Mouse (Mus musculus) retina, postnatal 7 days (tissue): ENCODE measurements around the gene D430041D05Rik.

Source experiments
- DNase-seq: peaks from one replicate; pipeline ENCODE4 v3.0.0-alpha.2; 2012; ENCODE audit warnings: low read depth, low spot score

Gene D430041D05Rik

GRCm38 (mm10) chr2:104351415-104352203, 59.2 kb downstream of the D430041D05Rik start:
- no peak for DNase-seq

DNA sequence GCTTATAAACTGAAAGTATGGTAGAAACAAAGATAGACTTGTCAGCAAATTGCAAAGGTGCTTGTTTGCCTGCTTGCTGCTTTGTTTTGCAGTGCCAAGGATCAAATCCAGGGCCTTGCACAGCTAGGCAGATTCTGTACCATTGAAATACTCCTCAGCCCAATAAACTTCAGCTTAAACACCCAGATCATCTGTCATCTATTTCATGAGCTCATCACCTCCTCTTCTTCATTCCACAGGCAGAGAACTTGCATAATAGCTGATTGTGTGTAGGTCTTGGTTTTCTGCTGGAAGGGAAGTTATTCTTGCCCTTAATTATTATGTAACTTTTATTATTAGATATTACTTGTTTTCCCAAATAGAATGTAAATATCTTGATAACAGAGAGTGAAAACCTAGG, 73.2 kb downstream of the D430041D05Rik start:
- DNase-seq, result no peak

- DNase-seq, result no peak
Measured at GRCm38 (mm10) chr2:104335824-104336223, 75.0 kb downstream of the D430041D05Rik start.

DNA sequence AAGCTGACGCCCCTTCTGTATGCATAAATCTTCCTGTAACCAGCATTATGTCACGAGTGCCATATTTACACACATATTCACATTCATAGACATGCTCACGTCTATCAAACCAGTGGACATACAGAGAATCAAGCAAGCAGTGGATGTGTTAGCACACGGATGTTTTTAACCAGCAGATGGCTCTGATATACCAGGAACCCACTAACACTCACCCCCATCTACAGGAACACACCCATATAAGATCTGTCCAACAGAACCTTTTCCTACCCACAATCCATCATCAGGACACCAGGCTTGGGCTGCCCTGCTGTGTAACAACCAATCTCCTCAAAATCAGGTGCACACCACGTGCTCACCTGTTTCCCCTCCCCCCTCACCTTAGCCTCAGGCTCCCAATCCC, 76.9 kb downstream of the D430041D05Rik start:
- no peak for DNase-seq

DNA sequence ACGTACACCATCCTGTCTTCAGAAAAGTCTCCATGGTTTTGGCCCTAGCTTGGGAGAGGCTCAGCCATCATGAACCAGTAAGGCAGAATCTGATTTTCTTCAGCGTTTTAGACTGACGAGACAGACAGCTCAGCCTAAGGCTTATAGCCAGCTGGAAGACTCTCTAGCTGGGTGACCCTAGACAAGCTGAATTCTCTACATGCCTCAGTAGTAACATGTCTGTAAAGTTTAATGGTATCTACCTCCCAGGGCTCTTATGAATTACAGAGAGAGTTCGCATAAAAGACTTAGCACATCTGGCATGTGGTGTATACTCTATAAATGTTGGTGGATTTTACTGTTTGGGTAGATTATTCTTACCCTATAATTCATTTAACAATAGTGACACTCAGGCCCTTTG, 78.1 kb downstream of the D430041D05Rik start:
- DNase-seq, result no peak

GRCm38 (mm10) chr2:104331261-104331660, 79.6 kb downstream of the D430041D05Rik start:
- no peak for DNase-seq

GRCm38 (mm10) chr2:104327116-104327794, 83.6 kb downstream of the D430041D05Rik start:
- no peak for DNase-seq

GRCm38 (mm10) chr2:104323773-104324172, 87.0 kb downstream of the D430041D05Rik start:
- DNase-seq, result no peak

DNA sequence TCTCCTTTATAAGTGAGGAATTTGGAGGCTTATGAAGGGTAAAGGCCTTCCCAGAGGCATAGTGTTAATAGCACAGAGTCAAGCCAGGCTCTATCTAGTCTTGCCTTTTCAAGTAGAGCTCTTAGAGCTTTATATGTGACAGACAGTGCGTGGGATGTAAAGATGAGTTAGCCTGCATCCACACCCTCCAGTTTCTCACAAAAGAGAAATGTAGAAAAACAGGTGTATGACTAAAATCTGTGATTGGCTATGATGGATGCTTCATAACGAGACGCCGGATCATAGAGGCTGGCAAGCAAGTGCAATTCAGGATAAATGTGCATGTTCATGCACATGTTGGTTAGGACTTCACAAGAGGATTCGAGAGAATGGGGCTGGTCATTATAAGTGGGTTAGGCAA, 87.5 kb downstream of the D430041D05Rik start:
- no peak for DNase-seq

DNA sequence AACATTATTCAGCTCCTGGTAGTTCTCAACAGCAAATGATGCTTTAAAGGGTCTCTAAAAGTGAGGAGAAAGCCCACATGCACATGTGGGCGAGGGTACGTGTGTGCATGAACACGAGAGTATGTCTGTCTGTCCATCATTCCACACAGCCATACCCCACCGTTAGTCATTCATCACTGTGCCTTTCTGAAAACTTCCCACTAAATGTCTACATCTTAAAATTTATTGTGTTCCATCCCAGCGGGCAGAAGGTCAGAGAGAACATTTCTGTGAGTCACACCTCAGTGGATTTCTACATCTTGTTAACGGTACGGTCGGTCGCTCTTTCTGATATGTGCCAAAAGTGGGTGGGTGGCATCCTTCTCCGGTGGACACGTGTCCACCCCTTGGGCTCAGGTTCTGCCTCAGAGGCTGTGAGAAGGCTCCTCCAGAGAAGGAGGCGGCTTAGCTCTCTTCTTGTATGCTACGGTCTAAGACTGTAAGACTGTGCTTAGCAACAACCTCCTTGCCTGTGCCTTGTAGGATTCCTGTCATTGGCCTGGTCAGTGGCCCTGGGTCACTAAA, 90.7 kb downstream of the D430041D05Rik start:
- DNase-seq, result no peak

DNA sequence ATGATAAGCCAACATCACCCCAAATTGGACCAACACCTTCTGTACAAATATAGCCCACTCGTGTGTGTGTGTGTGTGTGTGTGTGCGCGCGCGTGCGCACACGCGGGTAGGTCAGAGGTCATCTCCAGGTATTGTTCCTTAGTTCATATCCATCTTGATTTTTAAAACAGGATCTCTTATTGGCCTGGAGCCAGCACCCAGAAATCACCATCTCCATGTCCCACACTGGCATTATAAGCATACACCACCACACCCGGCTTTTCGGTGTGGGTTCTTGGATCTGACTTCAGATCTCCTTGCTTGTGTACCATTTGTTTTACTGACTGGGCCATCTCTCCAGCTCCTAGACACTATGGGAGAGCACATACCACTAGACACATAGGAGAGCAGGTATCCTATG, 91.4 kb downstream of the D430041D05Rik start:
- DNase-seq, result no peak

DNA sequence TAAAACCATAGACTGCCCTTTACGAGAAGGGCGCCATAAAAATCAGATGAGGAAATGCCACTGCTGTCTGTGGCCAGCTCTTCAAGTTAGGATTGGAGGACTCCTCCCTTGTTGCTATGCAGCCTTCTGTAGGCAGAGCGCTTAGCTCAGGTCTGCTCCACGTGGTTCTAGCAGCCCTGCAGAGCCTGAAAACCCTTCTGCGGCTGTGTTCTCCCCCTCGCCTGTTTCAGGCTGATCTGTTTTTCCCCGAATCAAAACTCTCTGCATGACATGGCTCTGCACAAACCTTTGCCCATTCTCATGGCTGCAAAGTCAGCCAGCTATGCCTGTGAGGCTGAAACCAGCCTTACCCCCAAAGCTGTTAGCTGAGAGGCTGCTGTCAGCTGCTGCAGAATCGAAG, 91.9 kb downstream of the D430041D05Rik start:
- no peak for DNase-seq

DNA sequence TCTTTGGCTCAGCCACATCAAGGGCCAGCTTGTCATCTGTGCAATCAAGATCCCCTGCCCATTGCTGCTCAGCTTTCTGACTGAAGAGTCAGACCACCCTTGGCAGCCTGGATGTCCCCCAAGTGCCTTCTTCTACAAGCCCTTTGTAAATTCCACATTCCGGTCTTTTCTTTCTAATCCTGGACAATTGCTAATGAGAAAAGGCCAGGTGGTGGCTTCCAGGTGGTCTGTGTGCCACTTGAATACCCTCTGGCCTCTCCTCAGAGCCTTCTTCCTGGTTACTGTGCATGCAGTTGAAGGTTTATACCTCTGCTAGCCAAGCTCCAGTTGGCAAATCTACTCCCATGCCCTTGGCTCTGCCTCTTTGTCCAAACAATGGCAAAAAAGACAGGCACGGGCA, 92.6 kb downstream of the D430041D05Rik start:
- DNase-seq, result no peak

DNA sequence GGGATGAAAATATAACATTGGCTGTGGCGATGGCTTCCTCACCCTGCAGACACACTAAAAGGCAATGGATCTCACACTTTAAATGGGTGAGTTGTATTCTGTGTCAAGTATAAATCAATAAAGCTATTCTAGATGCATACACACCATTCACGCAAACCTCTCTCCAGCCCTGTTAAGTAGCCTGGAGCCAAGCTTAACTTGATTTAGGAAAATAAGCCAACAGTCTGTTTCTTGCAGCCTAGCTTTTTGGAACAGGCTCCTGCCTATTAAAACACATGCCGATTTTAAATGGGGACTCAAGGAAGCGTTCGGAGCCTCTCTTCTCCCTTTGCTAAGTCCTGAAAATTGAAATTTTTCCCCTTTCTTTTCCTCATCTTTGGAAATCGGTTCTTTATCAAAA, 93.2 kb downstream of the D430041D05Rik start:
- DNase-seq, result no peak

- DNase-seq, result no peak
Measured at GRCm38 (mm10) chr2:104316483-104316882, 94.3 kb downstream of the D430041D05Rik start.

DNA sequence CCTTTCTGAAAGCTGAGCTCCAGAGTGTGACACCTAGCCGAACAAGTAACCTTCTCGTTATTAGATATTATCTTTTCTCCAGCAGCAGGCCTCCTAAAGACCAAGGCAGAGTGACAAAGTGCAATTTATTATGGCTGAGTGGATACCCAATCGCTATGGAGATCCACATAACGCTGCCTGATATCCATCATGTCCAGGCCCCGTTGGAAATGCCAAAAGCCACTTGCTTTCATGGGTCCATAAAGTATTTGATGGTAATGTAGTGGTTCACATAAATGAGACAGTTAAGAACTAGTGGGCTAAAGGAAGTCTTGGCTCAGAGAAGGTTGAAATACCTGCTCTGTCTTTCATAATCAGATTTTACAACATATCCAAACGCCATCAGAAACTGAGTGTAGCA, 97.6 kb downstream of the D430041D05Rik start:
- no peak for DNase-seq

- no peak for DNase-seq
Measured at GRCm38 (mm10) chr2:104307102-104307501, 103.7 kb downstream of the D430041D05Rik start.

GRCm38 (mm10) chr2:104305722-104306121, 105.1 kb downstream of the D430041D05Rik start:
- DNase-seq, result no peak

DNA sequence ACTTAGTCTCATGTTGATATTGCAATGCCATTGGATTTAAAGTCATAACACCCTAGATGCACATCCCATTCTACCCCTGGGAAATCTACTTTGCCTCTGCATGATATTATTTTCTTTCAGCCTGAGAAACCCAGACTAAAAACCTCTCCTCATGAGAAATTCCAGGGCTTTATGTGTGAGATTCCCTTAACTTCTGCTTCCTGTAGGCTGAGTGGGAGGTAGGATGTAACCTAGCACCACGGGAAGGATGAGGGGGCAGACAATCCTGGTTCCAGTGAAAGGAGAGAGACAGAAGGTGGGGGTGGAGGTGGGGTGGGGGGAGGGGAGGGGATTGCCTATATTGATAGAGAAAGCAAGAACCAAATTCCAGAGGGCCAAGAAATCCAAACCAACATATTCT, 110.9 kb downstream of the D430041D05Rik start:
- DNase-seq, result no peak

DNA sequence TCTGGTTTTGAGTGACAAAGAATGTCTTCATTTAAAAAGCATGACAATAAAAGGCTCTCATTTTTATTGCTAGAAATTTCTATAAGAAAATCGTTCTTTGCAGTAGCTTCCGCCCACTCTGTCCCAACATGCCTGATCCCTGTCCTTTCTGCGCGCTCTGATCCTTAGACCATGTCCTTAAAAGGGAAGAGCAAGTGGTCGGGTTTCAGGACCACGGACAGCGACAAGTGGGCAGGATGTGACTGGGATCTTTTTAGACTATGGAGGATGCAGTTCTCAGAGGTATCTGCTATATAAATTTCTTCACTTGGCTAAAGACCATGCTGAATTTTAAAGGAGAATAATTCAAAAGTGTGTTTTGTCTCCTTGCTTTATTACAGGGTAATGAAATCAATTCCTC, 111.7 kb downstream of the D430041D05Rik start:
- peak; percentile 14 for DNase-seq

GRCm38 (mm10) chr2:104286821-104287220, 124.0 kb downstream of the D430041D05Rik start:
- DNase-seq, result no peak

GRCm38 (mm10) chr2:104283401-104283955, 127.3 kb downstream of the D430041D05Rik start:
- no peak for DNase-seq
